Mouse (Mus musculus): ENCODE results near the gene Rgs6. TPM values are rescaled to one million over a fixed set of nuclear protein-coding genes. Genes with fewer than 3 reads are reported as not detected.

Rgs6 gene
- polyA plus RNA-seq, 1 experiment from 2014 or later = 0.70 TPM

DNA sequence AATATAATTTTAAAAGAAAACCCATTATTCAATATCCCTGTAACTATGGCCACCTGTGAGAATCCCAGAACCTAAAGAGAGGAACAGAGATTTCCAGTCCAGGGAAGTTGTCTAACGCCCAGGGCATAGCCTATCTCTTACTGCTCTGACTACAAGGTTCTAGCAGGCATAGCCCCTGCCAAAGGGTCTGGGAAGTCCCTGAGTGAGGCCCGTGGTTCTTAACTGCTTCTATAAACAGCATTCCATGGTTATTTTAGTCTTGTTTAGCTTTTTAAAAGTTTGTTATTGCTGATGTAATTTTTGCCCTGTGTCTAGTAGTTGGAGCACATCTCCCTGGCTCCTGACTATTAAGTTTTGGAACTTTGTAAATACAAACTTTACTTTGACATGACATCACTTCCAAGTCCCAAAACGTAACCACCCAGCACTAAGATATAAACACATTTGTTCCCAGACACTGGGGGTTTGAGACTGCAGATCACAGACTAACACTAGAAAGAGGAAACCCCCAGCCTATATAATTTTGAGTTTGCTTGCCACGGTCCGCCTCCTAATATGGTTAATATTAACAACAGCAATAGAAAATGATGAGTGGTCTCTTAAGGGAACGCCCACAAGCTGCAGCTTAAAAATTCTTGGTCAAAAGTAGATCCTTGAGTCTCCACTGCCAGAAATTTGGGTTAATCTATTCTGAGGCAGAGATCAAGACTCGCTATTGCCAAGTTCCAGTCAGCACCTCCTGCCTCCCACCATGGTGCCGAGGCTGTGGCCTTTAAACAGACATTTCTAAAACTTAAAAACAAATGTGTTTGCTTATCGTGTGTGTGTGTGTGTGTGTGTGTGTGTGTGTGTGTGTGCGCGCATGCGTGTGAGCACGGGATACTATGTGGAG lies 24.9 kb downstream of the Rgs6 start:
- H3K4me3 ChIP-seq (ENCODE audit: low read depth, low read length) = no peak overlapping the region
- no peak overlapping the region for H3K9ac ChIP-seq (replicated peaks; ENCODE audit: low read length)
- peaks cover 15% of the 10 kb centered on the region for H3K27me3 ChIP-seq (ENCODE audit: control insufficient read depth, insufficient read depth, low read length)
- H3K36me3 ChIP-seq (replicated peaks; ENCODE audit: control insufficient read depth, insufficient read depth, low read depth, low read length) = no peaks in the 10 kb centered on the region
- no peak for DNase-seq (ENCODE audit: low spot score)
- no peak overlapping the region for H3K4me2 ChIP-seq (ENCODE audit: low read depth, low read length)
- WGBS = 89% methylated on average over 13 of the region's 13 CpGs
- no peaks in the 10 kb centered on the region for H3K9me3 ChIP-seq (replicated peaks; ENCODE audit: control insufficient read depth, low read length)
- H3K4me1 ChIP-seq (ENCODE audit: control insufficient read depth, insufficient read depth, low read length) = no peaks in the 10 kb centered on the region; the same call in 1 of the 2 replicates
- ATAC-seq (replicated peaks; ENCODE audit: insufficient number of reproducible peaks, low FRiP score, low TSS enrichment, low read depth) = no peak
- H3K27ac ChIP-seq (replicated peaks; ENCODE audit: low read depth, low read length) = no peak overlapping the region

DNA sequence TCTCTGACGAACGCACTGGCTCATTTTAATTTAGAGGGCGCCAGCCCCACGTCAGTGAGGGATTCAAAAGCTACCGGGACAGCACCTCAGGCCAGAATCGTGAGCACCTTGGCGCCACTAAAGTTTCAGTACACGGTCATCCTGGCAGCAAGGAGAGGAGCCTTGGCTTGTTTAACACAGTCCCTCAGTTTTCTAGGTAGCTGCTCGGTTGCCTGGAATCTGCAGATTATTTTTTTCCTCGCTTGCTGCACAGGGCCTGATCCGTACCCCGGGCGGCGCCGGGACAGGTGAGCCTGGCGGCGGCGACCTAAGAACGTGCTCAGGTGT lies 28.4 kb downstream of the Rgs6 start:
- Histone ChIP-seq H3K4me2 (ENCODE audit: low read depth, low read length) (peak overlapping the region; percentile 96), H3K27ac (replicated peaks; ENCODE audit: low read depth, low read length) (no peak overlapping the region), H3K4me3 (ENCODE audit: low read depth, low read length) (peak overlapping the region; percentile 56), H3K27me3 (ENCODE audit: control insufficient read depth, insufficient read depth, low read length) (peaks cover 18% of the 10 kb centered on the region), H3K36me3 (replicated peaks; ENCODE audit: control insufficient read depth, insufficient read depth, low read depth, low read length) (no peaks in the 10 kb centered on the region), H3K9ac (replicated peaks; ENCODE audit: low read length) (peak overlapping the region; percentile 51; the same call in 1 of the 2 replicates), H3K9me3 (replicated peaks; ENCODE audit: control insufficient read depth, low read length) (no peaks in the 10 kb centered on the region), H3K4me1 (ENCODE audit: control insufficient read depth, insufficient read depth, low read length) (no peaks in the 10 kb centered on the region; the same call in 1 of the 2 replicates)
- DNase-seq (ENCODE audit: low spot score) (no peak), ATAC-seq (replicated peaks; ENCODE audit: insufficient number of reproducible peaks, low FRiP score, low TSS enrichment, low read depth) (no peak)
- WGBS = 2% methylated on average over 19 of the region's 19 CpGs

DNA sequence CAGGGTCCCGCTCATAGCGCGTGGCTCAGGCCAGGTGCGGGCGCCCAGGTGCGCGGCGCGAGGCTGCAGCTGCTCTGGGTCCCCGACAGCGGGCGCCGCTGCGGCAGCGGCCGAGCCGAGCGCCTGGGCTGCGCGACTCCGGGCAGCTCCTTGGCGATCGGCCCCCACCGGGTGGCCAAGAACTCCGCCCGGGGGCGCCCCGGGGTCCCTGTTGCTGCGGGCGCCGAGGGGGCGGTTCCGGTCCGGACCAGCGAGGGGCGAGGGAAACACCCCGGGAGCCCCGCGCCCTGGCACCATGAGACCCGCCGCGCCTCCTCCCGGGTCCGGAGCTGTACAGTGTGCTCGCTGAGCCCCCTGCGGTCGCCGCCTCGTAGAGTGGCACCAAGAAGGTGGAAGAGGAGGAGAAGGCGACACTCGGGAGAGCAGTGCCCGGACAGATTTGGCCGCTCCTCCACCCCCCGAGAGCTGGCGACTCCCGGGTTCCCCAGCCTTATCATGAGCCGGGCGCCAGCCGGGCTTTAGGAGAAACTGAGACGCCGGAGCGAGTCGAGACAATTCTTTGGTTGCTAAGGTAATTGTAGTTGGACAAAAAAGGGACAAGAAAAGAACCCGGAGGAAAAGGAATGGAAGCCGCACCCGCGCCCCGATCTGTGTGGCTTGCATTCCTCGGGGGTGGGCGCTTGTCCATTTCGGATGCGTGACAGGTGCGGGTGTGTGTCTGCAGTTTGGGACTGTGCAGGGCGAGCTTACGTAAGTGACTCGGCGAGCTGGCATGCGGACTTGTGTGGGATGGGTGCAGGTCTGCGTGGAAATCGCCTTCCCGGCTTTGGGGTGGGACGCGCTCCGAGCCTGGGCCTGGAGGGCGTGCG lies 29.0 kb downstream of the Rgs6 start:
- under 1% methylated on average over 83 of the region's 86 CpGs for WGBS
- no peaks in the 10 kb centered on the region; the same call in 1 of the 2 replicates for H3K4me1 ChIP-seq (ENCODE audit: control insufficient read depth, insufficient read depth, low read length)
- H3K27ac ChIP-seq (replicated peaks; ENCODE audit: low read depth, low read length) = no peak overlapping the region
- no peaks in the 10 kb centered on the region for H3K36me3 ChIP-seq (replicated peaks; ENCODE audit: control insufficient read depth, insufficient read depth, low read depth, low read length)
- H3K9me3 ChIP-seq (replicated peaks; ENCODE audit: control insufficient read depth, low read length) = no peaks in the 10 kb centered on the region
- peak overlapping the region; percentile 96 for H3K4me2 ChIP-seq (ENCODE audit: low read depth, low read length)
- H3K9ac ChIP-seq (replicated peaks; ENCODE audit: low read length) = peak overlapping the region; percentile 51
- peak; percentile 61 for DNase-seq (ENCODE audit: low spot score)
- H3K27me3 ChIP-seq (ENCODE audit: control insufficient read depth, insufficient read depth, low read length) = peaks cover 18% of the 10 kb centered on the region
- peak overlapping the region; percentile 56 for H3K4me3 ChIP-seq (ENCODE audit: low read depth, low read length)
- peak; percentile 83 for ATAC-seq (replicated peaks; ENCODE audit: insufficient number of reproducible peaks, low FRiP score, low TSS enrichment, low read depth)

DNA sequence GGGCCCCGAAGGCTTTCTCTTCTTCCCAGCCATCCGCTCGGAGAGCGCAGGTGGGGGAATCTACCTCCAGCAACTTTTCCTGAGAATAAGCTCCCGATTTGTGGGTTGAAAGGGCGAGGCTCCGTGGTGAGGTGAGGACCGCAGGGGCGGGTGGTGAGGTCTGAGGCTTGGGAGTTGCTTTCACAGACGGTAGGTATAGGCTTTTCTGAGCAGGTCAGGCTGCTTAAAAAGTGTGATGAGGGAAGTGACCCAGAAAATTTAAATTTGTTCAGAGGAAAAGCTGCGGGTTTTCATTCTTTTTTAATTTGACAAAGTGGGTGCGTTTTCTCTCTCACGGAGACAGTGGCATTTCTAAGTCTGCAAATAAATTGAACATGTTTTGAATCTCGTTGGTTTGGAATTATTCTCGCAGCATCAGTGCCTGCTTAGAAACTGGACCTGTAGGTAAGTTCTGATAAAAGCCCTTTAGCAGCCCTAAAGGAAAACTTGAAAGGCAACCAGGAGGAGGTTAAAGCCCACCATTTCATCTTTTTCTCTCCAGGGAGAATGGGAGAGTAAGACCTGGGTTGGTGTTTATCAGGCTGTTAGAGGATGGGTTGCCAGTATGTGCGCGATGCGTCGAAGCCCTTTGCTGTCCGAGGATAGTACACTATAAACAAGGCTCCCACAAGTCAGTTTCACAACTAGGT lies 29.7 kb downstream of the Rgs6 start:
- H3K4me3 ChIP-seq (ENCODE audit: low read depth, low read length) = peak overlapping the region; percentile 56
- no peak overlapping the region for H3K27ac ChIP-seq (replicated peaks; ENCODE audit: low read depth, low read length)
- no peaks in the 10 kb centered on the region for H3K9me3 ChIP-seq (replicated peaks; ENCODE audit: control insufficient read depth, low read length)
- no peak for ATAC-seq (replicated peaks; ENCODE audit: insufficient number of reproducible peaks, low FRiP score, low TSS enrichment, low read depth)
- no peak overlapping the region for H3K9ac ChIP-seq (replicated peaks; ENCODE audit: low read length)
- no peaks in the 10 kb centered on the region for H3K36me3 ChIP-seq (replicated peaks; ENCODE audit: control insufficient read depth, insufficient read depth, low read depth, low read length)
- peaks cover 18% of the 10 kb centered on the region for H3K27me3 ChIP-seq (ENCODE audit: control insufficient read depth, insufficient read depth, low read length)
- WGBS = 16% methylated on average over 20 of the region's 20 CpGs
- no peak for DNase-seq (ENCODE audit: low spot score)
- no peaks in the 10 kb centered on the region; the same call in 1 of the 2 replicates for H3K4me1 ChIP-seq (ENCODE audit: control insufficient read depth, insufficient read depth, low read length)
- H3K4me2 ChIP-seq (ENCODE audit: low read depth, low read length) = peak overlapping the region; percentile 96

DNA sequence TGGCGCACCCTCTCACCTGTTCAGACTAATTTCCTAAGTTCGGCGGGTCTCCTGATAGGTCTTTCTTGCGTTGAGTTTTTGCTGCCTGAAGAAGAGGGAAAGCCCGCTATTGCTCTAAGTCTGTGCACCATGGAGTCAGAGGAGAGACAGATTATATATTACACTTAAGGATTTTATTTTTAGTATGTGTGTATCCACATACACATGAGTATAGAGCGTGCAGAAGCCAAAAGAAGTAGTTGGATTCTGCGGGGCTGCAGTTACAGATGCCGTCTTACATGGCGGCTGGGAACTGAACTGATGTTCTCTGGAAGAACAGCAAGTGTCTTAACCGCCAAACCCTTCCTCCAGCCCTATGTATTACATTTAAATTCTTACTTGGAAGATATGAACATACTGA lies 52.3 kb downstream of the Rgs6 start:
- H3K4me2 ChIP-seq (ENCODE audit: low read depth, low read length) = no peak overlapping the region
- WGBS = 90% methylated on average over 10 of the region's 10 CpGs
- H3K9ac ChIP-seq (replicated peaks; ENCODE audit: low read length) = no peak overlapping the region
- H3K4me1 ChIP-seq (ENCODE audit: control insufficient read depth, insufficient read depth, low read length) = no peaks in the 10 kb centered on the region
- no peaks in the 10 kb centered on the region for H3K36me3 ChIP-seq (replicated peaks; ENCODE audit: control insufficient read depth, insufficient read depth, low read depth, low read length)
- no peak overlapping the region for H3K4me3 ChIP-seq (ENCODE audit: low read depth, low read length)
- no peaks in the 10 kb centered on the region for H3K27me3 ChIP-seq (ENCODE audit: control insufficient read depth, insufficient read depth, low read length)
- ATAC-seq (replicated peaks; ENCODE audit: insufficient number of reproducible peaks, low FRiP score, low TSS enrichment, low read depth) (no peak), DNase-seq (ENCODE audit: low spot score) (no peak)
- H3K9me3 ChIP-seq (replicated peaks; ENCODE audit: control insufficient read depth, low read length) = no peaks in the 10 kb centered on the region
- H3K27ac ChIP-seq (replicated peaks; ENCODE audit: low read depth, low read length) = no peak overlapping the region

DNA sequence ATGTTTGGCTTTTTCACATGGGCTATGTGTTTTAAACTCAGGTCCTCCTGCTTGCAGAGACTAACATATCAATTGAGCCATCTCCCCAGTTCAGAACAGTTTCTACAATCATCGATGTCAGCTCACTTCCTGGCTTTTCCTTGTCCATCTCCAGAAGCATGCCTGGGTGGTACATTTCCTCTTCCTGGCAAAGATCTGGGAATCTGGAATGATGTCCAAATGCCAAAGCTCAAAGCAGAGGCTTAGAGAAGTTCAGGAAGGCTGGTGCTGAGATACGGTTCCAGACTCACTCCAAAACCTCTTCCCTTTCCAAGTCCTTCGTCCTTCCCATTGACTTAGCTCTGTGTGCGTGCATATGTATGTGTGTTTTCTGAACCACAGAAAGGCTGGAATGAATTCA lies 59.8 kb downstream of the Rgs6 start:
- H3K27me3 ChIP-seq (ENCODE audit: control insufficient read depth, insufficient read depth, low read length) = no peaks in the 10 kb centered on the region

DNA sequence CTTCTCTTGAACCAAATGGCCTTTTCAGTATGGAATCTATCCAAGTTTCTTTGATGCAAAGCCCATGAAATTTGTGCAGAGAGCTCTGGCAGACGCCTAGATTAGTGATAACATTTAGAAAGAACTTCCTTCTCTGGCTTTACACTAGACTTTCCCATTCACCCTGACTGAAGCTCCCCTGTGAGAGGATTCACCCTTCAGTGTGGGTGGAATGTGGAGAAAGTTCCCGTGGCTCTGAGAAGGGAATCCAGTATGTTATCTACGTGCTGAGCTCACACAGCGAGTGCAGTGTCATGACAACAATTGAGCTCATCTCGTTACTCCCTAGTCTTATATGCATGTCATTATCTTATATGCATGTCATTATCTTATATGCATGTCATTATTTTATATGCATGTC lies 61.9 kb downstream of the Rgs6 start:
- ATAC-seq (replicated peaks; ENCODE audit: insufficient number of reproducible peaks, low FRiP score, low TSS enrichment, low read depth) (no peak), DNase-seq (ENCODE audit: low spot score) (no peak)
- H3K36me3 ChIP-seq (replicated peaks; ENCODE audit: control insufficient read depth, insufficient read depth, low read depth, low read length) = no peaks in the 10 kb centered on the region
- H3K4me1 ChIP-seq (ENCODE audit: control insufficient read depth, insufficient read depth, low read length) = no peaks in the 10 kb centered on the region
- no peaks in the 10 kb centered on the region for H3K27me3 ChIP-seq (ENCODE audit: control insufficient read depth, insufficient read depth, low read length)
- no peak overlapping the region for H3K4me2 ChIP-seq (ENCODE audit: low read depth, low read length)
- WGBS = 70% methylated on average over 5 of the region's 5 CpGs
- no peaks in the 10 kb centered on the region for H3K9me3 ChIP-seq (replicated peaks; ENCODE audit: control insufficient read depth, low read length)
- no peak overlapping the region for H3K27ac ChIP-seq (replicated peaks; ENCODE audit: low read depth, low read length)
- H3K4me3 ChIP-seq (ENCODE audit: low read depth, low read length) = no peak overlapping the region
- no peak overlapping the region for H3K9ac ChIP-seq (replicated peaks; ENCODE audit: low read length)

More for the DNA sequence above, 59.8 kb downstream of the Rgs6 start:
- DNase-seq (ENCODE audit: low spot score) (no peak), ATAC-seq (replicated peaks; ENCODE audit: insufficient number of reproducible peaks, low FRiP score, low TSS enrichment, low read depth) (no peak)
- Histone ChIP-seq H3K27ac (replicated peaks; ENCODE audit: low read depth, low read length) (no peak overlapping the region), H3K9ac (replicated peaks; ENCODE audit: low read length) (no peak overlapping the region), H3K36me3 (replicated peaks; ENCODE audit: control insufficient read depth, insufficient read depth, low read depth, low read length) (no peaks in the 10 kb centered on the region), H3K4me3 (ENCODE audit: low read depth, low read length) (no peak overlapping the region), H3K4me2 (ENCODE audit: low read depth, low read length) (no peak overlapping the region), H3K9me3 (replicated peaks; ENCODE audit: control insufficient read depth, low read length) (no peaks in the 10 kb centered on the region), H3K4me1 (ENCODE audit: control insufficient read depth, insufficient read depth, low read length) (no peaks in the 10 kb centered on the region)
- WGBS = 96% methylated on average over 4 of the region's 4 CpGs
